Mouse (Mus musculus) stomach, embryonic 16.5 days (tissue): ENCODE data around the gene Sept4. TPM values are rescaled to one million over a fixed set of nuclear protein-coding genes. Genes with fewer than 3 reads are reported as not detected.

ENCODE experiments used
- ATAC-seq: fragments of 200-750 bp; cut with Nextera tagmentation; 2 replicates; pipeline ENCODE4 v1.8.0; 2017; ENCODE audit warnings: moderate number of reproducible peaks, moderate TSS enrichment; ENCODE audit not compliant: insufficient read depth, low FRiP score
- H3K27ac ChIP-seq: fragments of 300-500 bp; sonication (generic); 2 replicates; pipeline ENCODE4 v1.5.1; 2014; ENCODE audit warnings: low read length
- H3K27me3 ChIP-seq: fragments of 300-500 bp; sonication (generic); 2 replicates; pipeline ENCODE4 v1.6.1; 2014; ENCODE audit warnings: low read length, control low read depth, mixed read lengths; ENCODE audit not compliant: control insufficient read depth, insufficient read depth
- H3K36me3 ChIP-seq: fragments of 300-500 bp; sonication (generic); 2 replicates; pipeline ENCODE4 v1.6.1; 2014; ENCODE audit warnings: low read length; ENCODE audit not compliant: control insufficient read depth, insufficient read depth
- H3K4me1 ChIP-seq: fragments of 300-500 bp; sonication (generic); 2 replicates; pipeline ENCODE4 v1.6.1; 2014; ENCODE audit warnings: low read length, control low read depth, mixed read lengths; ENCODE audit not compliant: control insufficient read depth, insufficient read depth
- H3K4me2 ChIP-seq: fragments of 300-500 bp; sonication (generic); 2 replicates; pipeline ENCODE4 v1.6.1; 2014; ENCODE audit warnings: low read depth, low read length, mixed read lengths
- H3K4me3 ChIP-seq: fragments of 300-500 bp; sonication (generic); replicated peaks from 2 replicates; pipeline ENCODE4 v1.5.1; 2014; ENCODE audit warnings: mild to moderate bottlenecking, low read length
- H3K9ac ChIP-seq: fragments of 300-500 bp; sonication (generic); 2 replicates; pipeline ENCODE4 v1.6.1; 2014; ENCODE audit warnings: low read length
- H3K9me3 ChIP-seq: fragments of 300-500 bp; sonication (generic); replicated peaks from 2 replicates; pipeline ENCODE4 v1.6.1; 2016; ENCODE audit warnings: low read length, control low read depth; ENCODE audit not compliant: control insufficient read depth
- WGBS: fragments of 180-500 bp; shearing (Covaris S2); extraction: QIAGEN DNeasy Blood & Tissue Kit; methylation state at CpG from one replicate; pipeline ENCODE4 v1.1.7; 2014; 5-methylcytosine and 5-hydroxymethylcytosine counted together
- polyA plus RNA-seq: library from polyadenylated mRNA; unstranded; fragments of >200 nt; fragmentation: Nextera tagmentation; extraction: Ambion mirVana; gene quantifications from 2 replicates; pipeline ENCODE4 v1.2.1, GENCODE M21; 2015

The Sept4 gene
- polyA plus RNA-seq, 1 experiment from 2014 or later: 26.7 TPM

GRCm38 (mm10) chr11:87542906-87543305, 25.8 kb upstream of the Sept4 start:
- Histone ChIP-seq H3K9ac (no peak overlapping the region), H3K4me1 (no peaks in the 10 kb centered on the region), H3K36me3 (no peaks in the 10 kb centered on the region), H3K4me3 (no peak overlapping the region), H3K27me3 (no peaks in the 10 kb centered on the region), H3K4me2 (no peak overlapping the region), H3K27ac (no peak overlapping the region), H3K9me3 (no peaks in the 10 kb centered on the region)
- no peak for ATAC-seq
- WGBS: 51% methylated on average over 3 of the region's 3 CpGs

GRCm38 (mm10) chr11:87553342-87553741, 15.4 kb upstream of the Sept4 start:
- Histone ChIP-seq H3K36me3 (no peaks in the 10 kb centered on the region), H3K27me3 (no peaks in the 10 kb centered on the region), H3K9ac (no peak overlapping the region), H3K4me1 (peaks cover 14% of the 10 kb centered on the region), H3K27ac (no peak overlapping the region), H3K4me3 (no peak overlapping the region), H3K9me3 (no peaks in the 10 kb centered on the region), H3K4me2 (no peak overlapping the region)
- WGBS: 78% methylated on average over 4 of the region's 4 CpGs
- no peak for ATAC-seq

GRCm38 (mm10) chr11:87554386-87554785, 14.3 kb upstream of the Sept4 start:
- Histone ChIP-seq H3K27me3 (no peaks in the 10 kb centered on the region), H3K4me3 (no peak overlapping the region), H3K4me2 (no peak overlapping the region), H3K9ac (no peak overlapping the region), H3K9me3 (no peaks in the 10 kb centered on the region), H3K4me1 (peaks cover 14% of the 10 kb centered on the region), H3K36me3 (no peaks in the 10 kb centered on the region), H3K27ac (no peak overlapping the region)
- 33% methylated on average over 5 of the region's 5 CpGs for WGBS
- no peak; the same call in 1 of the 2 replicates for ATAC-seq

- 18% methylated on average over 2 of the region's 2 CpGs for whole genome bisulfite sequencing
- H3K27ac ChIP-seq: peak overlapping the region; percentile 44; the same call in 1 of the 2 replicates
- peak; percentile 56; the same call in 1 of the 2 replicates for ATAC-seq
Observed at GRCm38 (mm10) chr11:87555106-87555703, 13.5 kb upstream of the Sept4 start.

GRCm38 (mm10) chr11:87561208-87561607, 7.5 kb upstream of the Sept4 start:
- Histone ChIP-seq H3K4me2 (no peak overlapping the region), H3K4me1 (no peaks in the 10 kb centered on the region), H3K4me3 (no peak overlapping the region), H3K9me3 (no peaks in the 10 kb centered on the region), H3K36me3 (no peaks in the 10 kb centered on the region), H3K9ac (no peak overlapping the region), H3K27me3 (no peaks in the 10 kb centered on the region), H3K27ac (no peak overlapping the region)
- no peak for ATAC-seq
- 70% methylated on average over 6 of the region's 6 CpGs for WGBS

More at GRCm38 (mm10) chr11:87555106-87555703, 13.5 kb upstream of the Sept4 start:
- Histone ChIP-seq H3K9ac (no peak overlapping the region), H3K4me1 (peaks cover 14% of the 10 kb centered on the region), H3K9me3 (no peaks in the 10 kb centered on the region), H3K4me3 (no peak overlapping the region), H3K27me3 (no peaks in the 10 kb centered on the region), H3K36me3 (no peaks in the 10 kb centered on the region), H3K4me2 (no peak overlapping the region)

GRCm38 (mm10) chr11:87566501-87566900, 2.2 kb upstream of the Sept4 start, which contains the start of gene Gm11492:
Gene Gm11492, plus strand, starts transcription at chr11:87566653.
- ATAC-seq: no peak
- no peak within 1 kb of the TSS for H3K4me2 ChIP-seq
- no peak within 1 kb of the TSS for H3K4me3 ChIP-seq
- no peaks in the 10 kb centered on the region for H3K4me1 ChIP-seq
- no peak within 1 kb of the TSS for H3K9ac ChIP-seq
- no peaks in the 10 kb centered on the region for H3K27me3 ChIP-seq
- no peaks in the 10 kb centered on the region for H3K9me3 ChIP-seq
- WGBS: 78% methylated on average over 3 of the region's 3 CpGs
- H3K36me3 ChIP-seq: no peaks in the 10 kb centered on the region
- H3K27ac ChIP-seq: no peak within 1 kb of the TSS

- ATAC-seq: no peak
- Histone ChIP-seq H3K36me3 (no peaks in the 10 kb centered on the region), H3K27ac (no peak overlapping the region), H3K4me2 (no peak overlapping the region), H3K9me3 (no peaks in the 10 kb centered on the region), H3K4me3 (no peak overlapping the region), H3K9ac (no peak overlapping the region), H3K4me1 (no peaks in the 10 kb centered on the region), H3K27me3 (no peaks in the 10 kb centered on the region)
- 56% methylated on average over 5 of the region's 5 CpGs for WGBS
Observed at GRCm38 (mm10) chr11:87570743-87571142, 2.0 kb downstream of the Sept4 start.

GRCm38 (mm10) chr11:87571361-87571950, 2.8 kb downstream of the Sept4 start:
- Histone ChIP-seq H3K27ac (no peak overlapping the region), H3K4me2 (no peak overlapping the region), H3K4me3 (no peak overlapping the region), H3K36me3 (no peaks in the 10 kb centered on the region), H3K4me1 (no peaks in the 10 kb centered on the region), H3K27me3 (no peaks in the 10 kb centered on the region), H3K9me3 (no peaks in the 10 kb centered on the region), H3K9ac (no peak overlapping the region)
- ATAC-seq: no peak
- WGBS: 92% methylated on average over 1 of the region's 1 CpGs

GRCm38 (mm10) chr11:87573751-87574150, 5.0 kb downstream of the Sept4 start:
- no peaks in the 10 kb centered on the region for H3K9me3 ChIP-seq
- 64% methylated on average over 7 of the region's 7 CpGs for WGBS
- no peak overlapping the region for H3K4me2 ChIP-seq
- peaks cover 5% of the 10 kb centered on the region; the same call in 1 of the 2 replicates for H3K4me1 ChIP-seq
- no peak for ATAC-seq
- H3K27me3 ChIP-seq: no peaks in the 10 kb centered on the region
- no peak overlapping the region for H3K4me3 ChIP-seq
- H3K27ac ChIP-seq: no peak overlapping the region
- H3K36me3 ChIP-seq: no peaks in the 10 kb centered on the region
- H3K9ac ChIP-seq: no peak overlapping the region
